Mouse (Mus musculus): Measurements from ENCODE around the gene Eef2.

GRCm38 (mm10) chr10:81217964-81218363 is 41.5 kb downstream of the Eef2 start:
- TF ChIP-seq POLR2A (IDR thresholded peaks at IDR 0.05; ENCODE audit: control insufficient read depth, extremely low read depth, insufficient read depth, low read length, poor library complexity) (no peak), CTCF (IDR thresholded peaks at IDR 0.05; ENCODE audit: borderline replicate concordance, control insufficient read depth, extremely low read depth, insufficient read depth, low read length, poor library complexity) (peak; percentile 92)

Data from thymus, adult 2 months (tissue).